Mouse (Mus musculus) spleen, postnatal 14 days (tissue): ENCODE results near the gene Apoc2.
"Not testable (repeated sequence)": the region's sequence is repeated elsewhere in the genome, so short reads cannot be mapped to it uniquely, and the experiment has no call there.

Source experiments
- DNase-seq, 2 experiments: peaks; one replicate each; pipeline ENCODE4 v3.0.0; 2021 to 2022; ENCODE audit warnings: low spot score in 2 of 2

Gene Apoc2

GRCm38 (mm10) chr7:19698907-19699826 lies 21.4 kb upstream of the Apoc2 start, which contains the start of gene Apoe:
Gene Apoe (minus strand): TSS chr7:19699188.
- DNase-seq: no peak

- DNase-seq: no peak
Measured at GRCm38 (mm10) chr7:19697949-19698906, 20.5 kb upstream of the Apoc2 start.

GRCm38 (mm10) chr7:19696336-19696873 lies 18.7 kb upstream of the Apoc2 start:
- DNase-seq: no peak

GRCm38 (mm10) chr7:19695881-19696280 lies 18.1 kb upstream of the Apoc2 start:
- DNase-seq: no peak

- no peak for DNase-seq
Measured at GRCm38 (mm10) chr7:19695213-19695594, 17.5 kb upstream of the Apoc2 start.

GRCm38 (mm10) chr7:19694336-19695212 lies 16.8 kb upstream of the Apoc2 start:
- no peak for DNase-seq

- no peak for DNase-seq
Measured at GRCm38 (mm10) chr7:19693421-19693820, 15.7 kb upstream of the Apoc2 start.

- DNase-seq: no peak
Measured at GRCm38 (mm10) chr7:19691873-19692865, 14.4 kb upstream of the Apoc2 start, which contains the start of gene Apoc1. Gene Apoc1 (minus strand): TSS chr7:19692660.

GRCm38 (mm10) chr7:19691434-19691833 lies 13.7 kb upstream of the Apoc2 start:
- no peak for DNase-seq

GRCm38 (mm10) chr7:19690845-19691244 lies 13.1 kb upstream of the Apoc2 start:
- DNase-seq: no peak

GRCm38 (mm10) chr7:19688611-19689010 lies 10.9 kb upstream of the Apoc2 start:
- DNase-seq: no peak

- DNase-seq: no peak
Measured at GRCm38 (mm10) chr7:19688101-19688500, 10.4 kb upstream of the Apoc2 start.

- not testable (repeated sequence) for DNase-seq
Measured at GRCm38 (mm10) chr7:19686927-19687583, 9.3 kb upstream of the Apoc2 start.

GRCm38 (mm10) chr7:19686521-19686920 lies 8.8 kb upstream of the Apoc2 start:
- DNase-seq: no peak

GRCm38 (mm10) chr7:19685374-19685773 lies 7.6 kb upstream of the Apoc2 start:
- no peak for DNase-seq

GRCm38 (mm10) chr7:19683771-19684201 lies 6.0 kb upstream of the Apoc2 start:
- no peak for DNase-seq

GRCm38 (mm10) chr7:19682979-19683378 lies 5.2 kb upstream of the Apoc2 start:
- DNase-seq: no peak

GRCm38 (mm10) chr7:19681202-19681694 lies 3.5 kb upstream of the Apoc2 start, which contains the start of the genes Gm44805 and Apoc4:
Gene Gm44805 (minus strand): TSS chr7:19681423.
Gene Apoc4 (minus strand): TSS chr7:19681479.
- DNase-seq: no peak

GRCm38 (mm10) chr7:19680702-19681101 lies 3.0 kb upstream of the Apoc2 start:
- DNase-seq: no peak
